Mouse (Mus musculus): ENCODE results near the gene Tmem63b.

DNA sequence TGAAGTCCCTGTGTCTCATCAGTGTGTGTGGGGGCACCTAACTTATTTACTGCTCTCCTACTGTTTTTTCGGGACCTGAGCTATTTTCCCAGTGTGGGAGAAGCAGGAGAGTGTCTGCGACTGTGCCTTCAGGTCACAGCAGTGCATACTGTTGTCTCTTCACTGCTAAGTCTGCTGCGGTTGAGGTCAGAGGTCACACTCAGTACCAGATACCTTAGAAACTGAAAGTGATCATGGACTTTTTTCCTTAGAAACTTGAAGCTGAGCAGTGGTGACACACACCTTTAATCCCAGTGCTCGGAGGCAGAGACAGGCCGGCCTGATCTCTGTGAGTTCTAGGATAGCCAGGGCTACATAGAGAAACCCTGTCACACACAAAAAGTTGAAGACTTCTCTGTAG, 5.5 kb upstream of the Tmem63b start:
- TF ChIP-seq MAFK (IDR thresholded peaks at IDR 0.05; ENCODE audit: insufficient read depth, low read depth, low read length) = no peak
- TF ChIP-seq CHD2 (IDR thresholded peaks at IDR 0.05; ENCODE audit: low read depth, low read length) = no peak
- no peak for TF ChIP-seq HCFC1 (IDR thresholded peaks at IDR 0.05; ENCODE audit: borderline replicate concordance, insufficient read depth, low read length)
- TF ChIP-seq ZC3H11A (IDR thresholded peaks at IDR 0.05; ENCODE audit: borderline replicate concordance, low read depth, low read length) = no peak
- no peak for TF ChIP-seq ZNF384 (IDR thresholded peaks at IDR 0.05; ENCODE audit: low read depth, low read length)

All from ES-E14 (cell line).